Mouse (Mus musculus) liver, adult 2 months (tissue): ENCODE data around the gene Hspbp1. TPM values are rescaled to one million over a fixed set of nuclear protein-coding genes. Genes with fewer than 3 reads are reported as not detected.

Experiments
- DNase-seq: peaks from one replicate; pipeline ENCODE4 v3.0.0-alpha.2; 2011; ENCODE audit warnings: low read depth, low spot score; ENCODE audit errors: extremely low read depth
- H3K27ac ChIP-seq: fragments of 200-500 bp; replicated peaks from 2 replicates; pipeline ENCODE4 v1.5.1; 2012; ENCODE audit warnings: low read depth, mild to moderate bottlenecking, control low read depth, inconsistent platforms, low read length; ENCODE audit not compliant: insufficient read depth
- H3K27me3 ChIP-seq: fragments of 200-500 bp; 2 replicates; pipeline ENCODE4 v1.6.1; 2012; ENCODE audit warnings: mild to moderate bottlenecking, moderate library complexity, low read length, inconsistent platforms; ENCODE audit not compliant: control insufficient read depth, insufficient read depth
- H3K36me3 ChIP-seq: fragments of 200-500 bp; 2 replicates; pipeline ENCODE4 v1.6.1; 2012; ENCODE audit warnings: low read length, inconsistent platforms; ENCODE audit not compliant: control insufficient read depth, insufficient read depth
- H3K4me1 ChIP-seq: fragments of 200-500 bp; 2 replicates; pipeline ENCODE4 v1.6.1; 2011; ENCODE audit warnings: low read length; ENCODE audit not compliant: control insufficient read depth, insufficient read depth
- H3K4me3 ChIP-seq: fragments of 200-500 bp; 2 replicates; pipeline ENCODE4 v1.5.1; 2011; ENCODE audit warnings: low read depth, mild to moderate bottlenecking, control low read depth, low read length, moderate library complexity; ENCODE audit not compliant: insufficient read depth
- H3K79me2 ChIP-seq: fragments of 200-500 bp; 2 replicates; pipeline ENCODE4 v1.6.1; 2012; ENCODE audit warnings: inconsistent platforms, mild to moderate bottlenecking, low read length, moderate library complexity; ENCODE audit not compliant: control insufficient read depth, insufficient read depth
- H3K9ac ChIP-seq: fragments of 200-500 bp; 2 replicates; pipeline ENCODE4 v1.6.1; 2012; ENCODE audit warnings: low read depth, mild to moderate bottlenecking, control low read depth, inconsistent platforms, low read length
- CTCF ChIP-seq: fragments of 200-500 bp; IDR thresholded peaks from 2 replicates; pipeline ENCODE4 v1.5.1; 2011; ENCODE audit warnings: low read depth, low read length, control low read depth
- POLR2A ChIP-seq: fragments of 200-500 bp; IDR thresholded peaks from 2 replicates; pipeline ENCODE4 v1.6.1; 2011; ENCODE audit warnings: low read length, control low read depth; ENCODE audit not compliant: insufficient read depth; ENCODE audit errors: extremely low read depth
- WGBS: fragments of 180-500 bp; shearing (Covaris S2); methylation state at CpG from one replicate; pipeline ENCODE4 v1.1.7; 2018; 5-methylcytosine and 5-hydroxymethylcytosine counted together
- polyA plus RNA-seq: library from polyadenylated mRNA; depleted of rRNA; stranded (reverse); fragments of >200 nt; gene quantifications from 2 replicates; pipeline ENCODE4 v1.2.3, GENCODE M21; 2012
- total RNA-seq: library from RNA; depleted of rRNA; stranded (reverse); fragments of >200 nt; gene quantifications from 2 replicates; pipeline ENCODE4 v1.2.3, GENCODE M21; 2014

The Hspbp1 gene
- total and polyA plus RNA-seq, 2 experiments, result 18.2 to 30.6 TPM

DNA sequence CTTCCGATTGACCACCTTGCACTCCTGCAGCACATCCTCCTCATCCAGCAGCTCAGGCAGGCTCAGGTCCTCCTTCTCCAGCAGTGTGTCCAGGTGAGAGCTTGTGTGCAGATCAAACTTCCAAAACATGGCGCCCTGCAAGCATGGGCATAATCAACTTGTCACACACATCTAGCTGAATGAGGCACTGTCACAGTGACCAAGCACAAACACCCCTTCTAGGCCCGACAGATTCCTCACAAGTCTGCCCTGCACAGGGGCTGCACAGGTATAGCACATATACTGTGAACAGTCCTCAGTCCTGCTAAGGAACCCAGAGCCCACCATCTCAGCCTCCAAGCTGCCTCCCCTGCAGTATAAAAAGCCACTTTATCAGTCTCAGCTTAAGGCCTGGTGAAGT lies 38.1 kb downstream of the Hspbp1 start:
- TF ChIP-seq POLR2A (no peak), CTCF (no peak)
- Histone ChIP-seq H3K4me3 (no peak overlapping the region), H3K27me3 (no peaks in the 10 kb centered on the region), H3K79me2 (peaks cover 16% of the 10 kb centered on the region; the same call in 1 of the 2 replicates), H3K27ac (no peak overlapping the region), H3K36me3 (peaks cover 22% of the 10 kb centered on the region), H3K4me1 (peaks cover 9% of the 10 kb centered on the region), H3K9ac (no peak overlapping the region)
- 85% methylated on average over 3 of the region's 3 CpGs for WGBS
- no peak for DNase-seq

DNA sequence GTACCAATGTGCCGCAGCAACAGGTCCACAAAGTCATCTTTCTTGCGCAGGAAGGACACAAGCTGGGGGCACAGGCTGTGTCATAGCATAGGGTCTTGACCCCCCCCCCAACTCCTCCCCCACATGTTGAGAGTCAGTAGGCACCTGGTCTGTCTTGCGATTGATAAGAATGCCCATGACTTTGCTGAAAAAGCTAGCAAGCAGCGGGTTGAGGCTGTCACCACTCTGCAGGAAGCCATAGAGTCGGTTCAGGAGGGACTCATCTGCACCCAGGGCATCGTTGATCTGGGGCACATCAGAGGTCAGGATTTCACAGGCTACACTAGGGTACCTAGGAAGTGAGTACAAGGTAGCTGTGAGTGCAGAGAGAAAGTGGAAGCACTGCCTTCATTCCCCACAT lies 41.6 kb downstream of the Hspbp1 start:
- Histone ChIP-seq H3K4me1 (peaks cover under 1% of the 10 kb centered on the region; the same call in 1 of the 2 replicates), H3K4me3 (no peak overlapping the region), H3K27me3 (no peaks in the 10 kb centered on the region), H3K9ac (no peak overlapping the region), H3K27ac (no peak overlapping the region), H3K36me3 (peaks cover 31% of the 10 kb centered on the region), H3K79me2 (peaks cover 7% of the 10 kb centered on the region; the same call in 1 of the 2 replicates)
- 89% methylated on average over 6 of the region's 6 CpGs for WGBS
- TF ChIP-seq CTCF, result no peak
- TF ChIP-seq POLR2A, result no peak
- no peak for DNase-seq

DNA sequence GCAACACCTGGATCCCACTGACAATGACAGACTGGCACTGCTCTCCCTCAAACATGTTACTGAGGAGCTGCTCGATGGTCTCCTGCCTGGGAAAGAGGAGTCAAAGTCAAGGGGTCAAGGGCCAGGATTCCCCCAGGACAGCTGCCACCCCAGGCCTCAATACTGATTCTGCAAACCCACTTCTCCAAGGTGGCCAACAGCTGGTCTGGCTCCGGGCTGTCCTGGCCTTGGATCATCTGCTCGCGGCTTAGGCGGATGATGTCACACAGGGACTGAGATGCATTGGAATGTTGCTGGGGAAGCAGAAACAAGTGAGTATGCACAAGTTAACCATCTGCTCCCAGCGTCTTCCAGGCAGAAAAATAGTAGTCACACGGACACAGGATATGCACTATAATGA lies 42.9 kb downstream of the Hspbp1 start:
- no peaks in the 10 kb centered on the region for H3K4me1 ChIP-seq
- H3K79me2 ChIP-seq, result peaks cover 2% of the 10 kb centered on the region; the same call in 1 of the 2 replicates
- peaks cover 38% of the 10 kb centered on the region for H3K36me3 ChIP-seq
- no peak overlapping the region for H3K27ac ChIP-seq
- WGBS, result 86% methylated on average over 7 of the region's 7 CpGs
- no peak overlapping the region for H3K9ac ChIP-seq
- H3K27me3 ChIP-seq, result no peaks in the 10 kb centered on the region
- no peak overlapping the region for H3K4me3 ChIP-seq
- TF ChIP-seq CTCF, result no peak
- TF ChIP-seq POLR2A, result no peak
- DNase-seq, result no peak

DNA sequence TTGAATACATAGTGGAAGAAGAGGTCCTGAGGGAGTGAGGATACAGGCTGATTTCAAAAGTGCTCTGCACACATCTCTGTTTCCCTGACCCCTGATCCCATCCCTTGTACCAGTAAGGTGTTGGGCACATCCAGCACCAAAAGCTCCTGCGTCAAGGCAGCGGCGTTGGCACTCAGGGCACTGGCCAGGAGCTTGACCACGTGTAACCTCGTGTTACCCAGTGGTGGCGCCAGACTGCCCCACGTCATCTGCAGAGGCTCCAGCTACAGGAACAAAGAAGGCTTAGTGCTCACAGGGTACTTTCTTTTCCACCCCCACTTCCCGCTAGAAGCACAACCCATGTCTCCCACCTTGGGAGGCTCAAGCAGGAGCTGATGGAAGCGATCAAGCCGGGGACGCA lies 43.7 kb downstream of the Hspbp1 start:
- DNase-seq, result peak; percentile 71
- Histone ChIP-seq H3K27me3 (no peaks in the 10 kb centered on the region), H3K9ac (no peak overlapping the region), H3K79me2 (peaks cover 2% of the 10 kb centered on the region; the same call in 1 of the 2 replicates), H3K4me3 (no peak overlapping the region), H3K27ac (no peak overlapping the region), H3K36me3 (peaks cover 39% of the 10 kb centered on the region), H3K4me1 (no peaks in the 10 kb centered on the region)
- TF ChIP-seq POLR2A, result no peak
- TF ChIP-seq CTCF, result 0 out of 2 replicates have a peak, but pooled peaks have one; percentile 5
- 60% methylated on average over 11 of the region's 11 CpGs for WGBS

DNA sequence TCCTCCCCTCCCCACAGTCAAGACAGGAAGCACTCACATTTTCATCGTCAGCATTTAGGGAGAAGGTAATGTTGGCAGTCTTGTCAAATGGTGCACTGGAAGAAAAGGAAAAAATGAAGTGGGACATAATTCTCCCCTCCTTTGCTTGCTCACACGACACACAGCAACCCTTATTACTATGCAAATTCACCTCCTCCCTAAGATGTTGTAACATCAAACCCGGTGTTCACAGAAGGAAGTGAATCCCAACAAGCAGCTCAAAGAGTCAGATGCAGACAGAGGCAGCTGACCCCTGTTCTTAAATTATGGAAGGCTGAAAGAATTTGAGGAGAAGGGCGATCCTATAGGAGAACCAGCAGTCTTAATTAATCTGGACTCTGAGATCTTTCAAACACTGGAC lies 48.7 kb downstream of the Hspbp1 start:
- H3K27ac ChIP-seq, result no peak overlapping the region
- DNase-seq, result no peak

DNA sequence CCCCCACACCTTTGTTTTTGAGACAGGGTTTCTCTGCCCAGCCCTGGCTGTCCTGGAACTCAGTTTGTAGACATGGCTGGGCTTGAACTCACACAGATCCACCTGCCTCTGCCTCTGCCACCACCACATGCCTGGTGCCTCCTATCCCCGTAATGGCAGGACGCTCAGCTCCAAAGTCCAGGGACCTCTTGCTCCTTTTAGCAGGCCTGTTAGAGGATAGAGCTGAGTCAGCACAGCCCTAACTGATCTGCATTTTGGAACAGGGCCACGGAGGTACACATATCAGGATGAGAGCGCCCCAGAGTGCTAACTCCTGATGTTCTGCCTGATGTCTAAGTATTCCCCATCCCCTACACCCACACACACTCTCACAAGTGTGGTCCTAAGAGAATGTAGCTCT lies 53.8 kb downstream of the Hspbp1 start, which contains the start of gene Tmem86b:
TSS of gene Tmem86b (minus strand) at position 392 of the 400 bp plus-strand sequence.
- Histone ChIP-seq H3K27me3 (no peaks in the 10 kb centered on the region), H3K9ac (no peak within 1 kb of the TSS), H3K4me1 (peaks cover 22% of the 10 kb centered on the region), H3K4me3 (no peak within 1 kb of the TSS), H3K36me3 (peaks cover 15% of the 10 kb centered on the region; the same call in 1 of the 2 replicates), H3K79me2 (no peaks in the 10 kb centered on the region), H3K27ac (peak within 1 kb of the TSS; percentile 88)
- TF ChIP-seq CTCF, result no peak
- no peak for TF ChIP-seq POLR2A
- DNase-seq, result peak; percentile 97
- WGBS, result 25% methylated on average over 4 of the region's 4 CpGs

More for the DNA sequence above, 48.7 kb downstream of the Hspbp1 start:
- Histone ChIP-seq H3K36me3 (peaks cover 31% of the 10 kb centered on the region), H3K4me3 (no peak overlapping the region), H3K79me2 (0 out of 2 replicates have a peak, but pooled peaks cover 2% of the 10 kb centered on the region), H3K27me3 (no peaks in the 10 kb centered on the region), H3K9ac (no peak overlapping the region), H3K4me1 (peaks cover 8% of the 10 kb centered on the region; the same call in 1 of the 2 replicates)
- 71% methylated on average over 4 of the region's 4 CpGs for WGBS
- TF ChIP-seq CTCF (no peak), POLR2A (no peak)
